In the genomic region with DNA sequence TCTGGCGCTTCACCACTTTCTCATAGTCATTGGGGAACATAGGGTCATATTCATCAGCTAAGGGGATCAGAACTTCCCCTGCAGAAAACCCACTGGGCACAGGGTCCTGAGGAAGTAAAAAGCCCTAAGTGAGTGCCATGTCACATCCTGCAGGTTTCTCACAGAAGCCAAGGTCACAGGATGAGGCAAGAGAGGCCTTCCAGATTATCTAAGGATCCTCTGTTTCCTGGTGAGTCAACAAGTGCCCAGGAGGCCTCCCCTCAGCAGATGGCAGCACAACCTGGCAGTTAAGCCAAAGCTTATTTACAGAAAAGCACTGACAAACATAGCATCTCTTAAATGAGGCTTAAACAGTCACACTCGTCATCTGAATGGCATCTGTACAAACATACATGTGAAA, we compare ENCODE assay signal across 40 mouse cellular contexts. TPM values are rescaled to one million over a fixed set of nuclear protein-coding genes. Genes with fewer than 3 reads are reported as not detected.
DNase-seq lines count a peak whose midpoint lies in the region; ATAC-seq and TF ChIP-seq lines count a peak whose summit lies in the region.
"Had no signal": no experiment of that assay in that cellular context is flagged by ENCODE, and none has a peak within 500 bp of the region (broad histone marks: within the 10 kb centered on the region; RNA-seq: fewer than 3 reads in every experiment).

No protein-coding gene starts in this region.

- CTCF ChIA-PET in Patski (lab: Charles Lee): interaction anchor here (1.2 kb wide), 1 partner anchor 14 kb away, joined by 3 read pairs; no protein-coding TSS in a partner anchor

- peak; percentile 62 for ATAC-seq in liver, postnatal 0 days
- ATAC-seq in liver, embryonic 11.5 days (replicated peaks; ENCODE audit: low FRiP score): no peak
- peak; percentile 65 for ATAC-seq in Patski
- ATAC-seq in megakaryocyte progenitor cell, adult 5-6 weeks (replicated peaks; ENCODE audit: poor library complexity): peak; percentile 76
- no peak for ATAC-seq in forebrain, embryonic 11.5 days (replicated peaks; ENCODE audit: low FRiP score)
- ATAC-seq: forebrain, embryonic 15.5 days; inflammation-experienced regulatory T-cells, adult 6 months; midbrain, embryonic 15.5 days had no signal

- POLR2A ChIA-PET in Patski (lab: Charles Lee): no interaction called here

- no peak overlapping the region for H3K4me2 ChIP-seq in liver, postnatal 0 days (ENCODE audit: low read depth, low read length)
- no peak overlapping the region for H3K4me2 ChIP-seq in liver, embryonic 11.5 days
- H3K4me2 ChIP-seq in forebrain, embryonic 11.5 days (ENCODE audit: low read depth, low read length, severe bottlenecking): no peak overlapping the region
- H3K4me2 ChIP-seq: embryonic facial prominence, embryonic 12.5 days; forebrain, embryonic 15.5 days; hindbrain, embryonic 15.5 days; limb, embryonic 15.5 days; liver, embryonic 15.5 days; midbrain, embryonic 15.5 days; neural tube, embryonic 15.5 days; stomach, embryonic 15.5 days had no signal

- TF ChIP-seq EP300 in liver, postnatal 0 days (IDR thresholded peaks at IDR 0.05; ENCODE audit: low read depth): 0 out of 2 replicates have a peak, but pooled peaks have one; percentile 16

- WGBS in liver, postnatal 0 days (ENCODE audit: insufficient replicate concordance): 60% methylated on average over 2 of the region's 2 CpGs
- 81% methylated on average over 2 of the region's 2 CpGs for WGBS in liver, embryonic 11.5 days
- 90% methylated on average over 2 of the region's 2 CpGs for WGBS in forebrain, embryonic 11.5 days

- in situ Hi-C loops in Patski (cut with MboI; ENCODE audit: low pct_unique_long_range_greater_than_20kb): no loop called here

- no peaks in the 10 kb centered on the region for H3K9me3 ChIP-seq in liver, postnatal 0 days (ENCODE audit: low read length)
- no peaks in the 10 kb centered on the region for H3K9me3 ChIP-seq in liver, embryonic 11.5 days (ENCODE audit: control insufficient read depth, low read length)
- H3K9me3 ChIP-seq in forebrain, embryonic 11.5 days (ENCODE audit: control insufficient read depth, low read length): no peaks in the 10 kb centered on the region
- H3K9me3 ChIP-seq: embryonic facial prominence, embryonic 12.5 days; forebrain, embryonic 15.5 days; hindbrain, embryonic 10.5 days; hindbrain, embryonic 15.5 days; limb, embryonic 10.5 days; limb, embryonic 15.5 days; liver, embryonic 15.5 days; midbrain, embryonic 10.5 days; midbrain, embryonic 15.5 days; neural tube, embryonic 15.5 days; stomach, embryonic 15.5 days had no signal

- TF ChIP-seq CTCF in liver, postnatal 0 days (IDR thresholded peaks at IDR 0.05; ENCODE audit: low read depth): no peak; the same call in 1 of the 2 replicates
- no peak for TF ChIP-seq CTCF in Patski (IDR thresholded peaks at IDR 0.05)

- H3K4me3 ChIP-seq in liver, postnatal 0 days (ENCODE audit: low read depth, low read length): no peak overlapping the region
- no peak overlapping the region for H3K4me3 ChIP-seq in liver, embryonic 11.5 days (ENCODE audit: low read depth, low read length)
- no peak overlapping the region for H3K4me3 ChIP-seq in forebrain, embryonic 11.5 days (ENCODE audit: low read depth, low read length)
- H3K4me3 ChIP-seq: embryonic facial prominence, embryonic 12.5 days; forebrain, embryonic 15.5 days; hindbrain, embryonic 10.5 days; hindbrain, embryonic 15.5 days; limb, embryonic 10.5 days; limb, embryonic 15.5 days; liver, embryonic 15.5 days; midbrain, embryonic 10.5 days; midbrain, embryonic 15.5 days; neural tube, embryonic 15.5 days; stomach, embryonic 15.5 days had no signal

- DNase-seq in adrenal gland, postnatal 10 days: peak; percentile 25
- DNase-seq in adrenal gland, postnatal 25 days: no peak
- peak; percentile 18 for DNase-seq in liver, postnatal 0 days
- no peak for DNase-seq in liver, embryonic 11.5 days (ENCODE audit: low spot score)
- no peak for DNase-seq in Patski (ENCODE audit: low read depth, low spot score)
- DNase-seq in embryo, embryonic 11 days: no peak
- DNase-seq in forebrain, embryonic 11.5 days (ENCODE audit: low spot score): no peak
- DNase-seq: B cell, adult 2 months; cerebellum, adult 8-10 months; cerebellum, postnatal 25 days; gastrocnemius, postnatal 25 days; heart, postnatal 14 days; kidney, adult 2 months; layer of hippocampus, postnatal 36 days; lung, postnatal 36 days; retina, postnatal 1 day; right cerebral cortex, postnatal 14 days; thymus, postnatal 25 days had no signal

- peaks cover 65% of the 10 kb centered on the region for H3K36me3 ChIP-seq in liver, postnatal 0 days (replicated peaks; ENCODE audit: insufficient read depth, low read length)
- H3K36me3 ChIP-seq in liver, embryonic 11.5 days (ENCODE audit: control insufficient read depth, insufficient read depth, low read length): peaks cover 51% of the 10 kb centered on the region
- peaks cover 26% of the 10 kb centered on the region; the same call in 1 of the 2 replicates for H3K36me3 ChIP-seq in forebrain, embryonic 11.5 days (ENCODE audit: control insufficient read depth, insufficient read depth, low read length)

- no peaks in the 10 kb centered on the region for H3K27me3 ChIP-seq in liver, postnatal 0 days (ENCODE audit: insufficient read depth, low read length)
- no peaks in the 10 kb centered on the region for H3K27me3 ChIP-seq in liver, embryonic 11.5 days (replicated peaks; ENCODE audit: control insufficient read depth, insufficient read depth, low read length)
- no peaks in the 10 kb centered on the region for H3K27me3 ChIP-seq in Patski
- H3K27me3 ChIP-seq in forebrain, embryonic 11.5 days (ENCODE audit: control insufficient read depth, insufficient read depth, low read length): no peaks in the 10 kb centered on the region
- H3K27me3 ChIP-seq: embryonic facial prominence, embryonic 12.5 days; forebrain, embryonic 15.5 days; hindbrain, embryonic 15.5 days; limb, embryonic 15.5 days; liver, embryonic 15.5 days; midbrain, embryonic 15.5 days; neural tube, embryonic 15.5 days; stomach, embryonic 15.5 days had no signal

- peaks cover 4% of the 10 kb centered on the region; the same call in 1 of the 2 replicates for H3K4me1 ChIP-seq in liver, postnatal 0 days (ENCODE audit: insufficient read depth)
- H3K4me1 ChIP-seq in liver, embryonic 11.5 days (replicated peaks; ENCODE audit: control insufficient read depth, insufficient read depth, low read length): peaks cover under 1% of the 10 kb centered on the region
- H3K4me1 ChIP-seq in forebrain, embryonic 11.5 days (replicated peaks; ENCODE audit: control insufficient read depth, insufficient read depth, low read length): peaks cover under 1% of the 10 kb centered on the region; the same call in 1 of the 2 replicates

- no peak overlapping the region for H3K9ac ChIP-seq in liver, postnatal 0 days (replicated peaks)
- no peak overlapping the region for H3K9ac ChIP-seq in liver, embryonic 11.5 days (ENCODE audit: low read depth, low read length)
- no peak overlapping the region for H3K9ac ChIP-seq in forebrain, embryonic 11.5 days (ENCODE audit: low read length)
- H3K9ac ChIP-seq: embryonic facial prominence, embryonic 12.5 days; forebrain, embryonic 15.5 days; hindbrain, embryonic 15.5 days; limb, embryonic 15.5 days; liver, embryonic 15.5 days; midbrain, embryonic 15.5 days; neural tube, embryonic 15.5 days; stomach, embryonic 15.5 days had no signal

- H3K27ac ChIP-seq in liver, postnatal 0 days (ENCODE audit: low read depth): no peak overlapping the region
- H3K27ac ChIP-seq in liver, embryonic 11.5 days (ENCODE audit: low read depth, low read length): no peak overlapping the region
- no peak overlapping the region for H3K27ac ChIP-seq in forebrain, embryonic 11.5 days (ENCODE audit: low read depth, low read length)
- H3K27ac ChIP-seq: embryonic facial prominence, embryonic 12.5 days; forebrain, embryonic 15.5 days; hindbrain, embryonic 10.5 days; hindbrain, embryonic 15.5 days; kidney, postnatal 0 days; limb, embryonic 10.5 days; limb, embryonic 15.5 days; liver, embryonic 15.5 days; midbrain, embryonic 10.5 days; midbrain, embryonic 15.5 days; neural tube, embryonic 15.5 days; stomach, embryonic 15.5 days had no signal

RNA-seq across cellular contexts. Expression of a gene that starts 7.3 kb away (rescaled TPM):
- total RNA-seq in adrenal gland, postnatal 10 days (2021): 100 to 1,000 TPM; 116 to 118 TPM
- 109 and 114 TPM in 2 replicates for total RNA-seq in adrenal gland, postnatal 25 days (2021)
- 46.9 and 50.8 TPM in 2 replicates for polyA plus RNA-seq in liver, postnatal 0 days (2015; fragmentation: Nextera tagmentation; extraction: Ambion mirVana)
- 176 and 179 TPM in 2 replicates for polyA plus RNA-seq in liver, embryonic 11.5 days (2014; fragmentation: Nextera tagmentation; extraction: Ambion mirVana)
- polyA plus RNA-seq in Patski (2021): 141 TPM
- 137 and 153 TPM in 2 replicates for total RNA-seq in megakaryocyte progenitor cell, adult 5-6 weeks (2015)
- 129 and 175 TPM in 2 replicates for total RNA-seq in megakaryocyte progenitor cell, adult 5-6 weeks (2017)
- polyA plus RNA-seq in forebrain, embryonic 11.5 days (2014; fragmentation: Nextera tagmentation; extraction: Ambion mirVana): 200 and 205 TPM in 2 replicates

RNA-seq across cellular contexts. Expression of a gene that starts 29.4 kb away (rescaled TPM):
- not detected for total RNA-seq in adrenal gland, postnatal 10 days (2021)
- not detected in 2 replicates for total RNA-seq in adrenal gland, postnatal 25 days (2021)
- polyA plus RNA-seq in liver, postnatal 0 days (2015; fragmentation: Nextera tagmentation; extraction: Ambion mirVana): not detected in 2 replicates
- polyA plus RNA-seq in liver, embryonic 11.5 days (2014; fragmentation: Nextera tagmentation; extraction: Ambion mirVana): not detected in 2 replicates
- polyA plus RNA-seq in Patski (2021): not detected
- not detected in 2 replicates for total RNA-seq in megakaryocyte progenitor cell, adult 5-6 weeks (2015)
- total RNA-seq in megakaryocyte progenitor cell, adult 5-6 weeks (2017): not detected in 2 replicates
- polyA plus RNA-seq in forebrain, embryonic 11.5 days (2014; fragmentation: Nextera tagmentation; extraction: Ambion mirVana): not detected in 2 replicates
- total RNA-seq: gastrocnemius, adult 18-20 months; gastrocnemius, postnatal 25 days; heart, adult 8-10 months; heart, postnatal 14 days; layer of hippocampus, postnatal 36 days; left cerebral cortex, postnatal 10 days had no signal
- polyA plus RNA-seq: embryonic facial prominence, embryonic 12.5 days; forebrain, embryonic 15.5 days; frontal cortex, adult 2 months; heart, embryonic 14.5 days; hindbrain, embryonic 10.5 days; hindbrain, embryonic 15.5 days; inflammation-experienced regulatory T-cells, adult 6 months; kidney, adult 2 months; kidney, postnatal 0 days; large intestine, adult 2 months; limb, embryonic 10.5 days; limb, embryonic 15.5 days; liver, embryonic 15.5 days; lung, embryonic 16.5 days; midbrain, embryonic 10.5 days; midbrain, embryonic 15.5 days; neural tube, embryonic 15.5 days; small intestine, adult 2 months; stomach, embryonic 15.5 days had no signal

RNA-seq across cellular contexts. Expression of a gene that starts 42.8 kb away (rescaled TPM):
- total RNA-seq in adrenal gland, postnatal 10 days (2021): 100 to 1,000 TPM; 107 to 116 TPM
- total RNA-seq in adrenal gland, postnatal 25 days (2021): 93.7 and 145 TPM in 2 replicates
- polyA plus RNA-seq in liver, postnatal 0 days (2015; fragmentation: Nextera tagmentation; extraction: Ambion mirVana): 3.0 and 3.3 TPM in 2 replicates
- 17.5 and 20.3 TPM in 2 replicates for polyA plus RNA-seq in liver, embryonic 11.5 days (2014; fragmentation: Nextera tagmentation; extraction: Ambion mirVana)
- 21.2 TPM for polyA plus RNA-seq in Patski (2021)
- total RNA-seq in megakaryocyte progenitor cell, adult 5-6 weeks (2015): 48.2 and 49.0 TPM in 2 replicates
- 40.9 and 45.9 TPM in 2 replicates for total RNA-seq in megakaryocyte progenitor cell, adult 5-6 weeks (2017)
- 14.1 and 18.4 TPM in 2 replicates for polyA plus RNA-seq in forebrain, embryonic 11.5 days (2014; fragmentation: Nextera tagmentation; extraction: Ambion mirVana)

RNA-seq across cellular contexts. Expression of a gene that starts 45.9 kb away (rescaled TPM):
- under 1 TPM; 0.48 to 0.66 TPM for total RNA-seq in adrenal gland, postnatal 10 days (2021)
- total RNA-seq in adrenal gland, postnatal 25 days (2021): 0.12 TPM in 1 of 2 replicates, not detected in the other
- polyA plus RNA-seq in liver, postnatal 0 days (2015; fragmentation: Nextera tagmentation; extraction: Ambion mirVana): 0.06 and 0.23 TPM in 2 replicates
- polyA plus RNA-seq in liver, embryonic 11.5 days (2014; fragmentation: Nextera tagmentation; extraction: Ambion mirVana): 0.04 TPM in 1 of 2 replicates, not detected in the other
- not detected for polyA plus RNA-seq in Patski (2021)
- not detected in 2 replicates for total RNA-seq in megakaryocyte progenitor cell, adult 5-6 weeks (2015)
- not detected in 2 replicates for total RNA-seq in megakaryocyte progenitor cell, adult 5-6 weeks (2017)
- polyA plus RNA-seq in forebrain, embryonic 11.5 days (2014; fragmentation: Nextera tagmentation; extraction: Ambion mirVana): not detected in 2 replicates
- polyA plus RNA-seq: embryonic facial prominence, embryonic 12.5 days; forebrain, embryonic 15.5 days; heart, embryonic 14.5 days; hindbrain, embryonic 10.5 days; kidney, postnatal 0 days; limb, embryonic 10.5 days; limb, embryonic 15.5 days; liver, embryonic 15.5 days; midbrain, embryonic 10.5 days; neural tube, embryonic 15.5 days had no signal

Comparison
In these comparisons a context has a peak if more than half of its experiments do, and no peak if none do; other contexts are left out.
1. DNase-seq: peak in adrenal gland, postnatal 10 days (single experiment) and liver, postnatal 0 days (single experiment); none in adrenal gland, postnatal 25 days (single experiment), liver, embryonic 11.5 days (single experiment), Patski (single experiment), embryo, embryonic 11 days (single experiment) and forebrain, embryonic 11.5 days (single experiment).
2. ATAC-seq: peak in liver, postnatal 0 days (single experiment), Patski (single experiment) and megakaryocyte progenitor cell, adult 5-6 weeks (single experiment); none in liver, embryonic 11.5 days (single experiment) and forebrain, embryonic 11.5 days (single experiment).